Mouse (Mus musculus) lung, postnatal 0 days (tissue): Measurements from ENCODE around the gene St6galnac3.

Experiments
- CTCF ChIP-seq: IDR thresholded peaks from 2 replicates; pipeline ENCODE4 v1.5.1; 2016; ENCODE audit warnings: antibody characterized with exemption, mild to moderate bottlenecking
- EP300 ChIP-seq: IDR thresholded peaks from 2 replicates; pipeline ENCODE4 v1.6.1; 2016; ENCODE audit warnings: antibody characterized with exemption, mild to moderate bottlenecking, control low read depth

DNA sequence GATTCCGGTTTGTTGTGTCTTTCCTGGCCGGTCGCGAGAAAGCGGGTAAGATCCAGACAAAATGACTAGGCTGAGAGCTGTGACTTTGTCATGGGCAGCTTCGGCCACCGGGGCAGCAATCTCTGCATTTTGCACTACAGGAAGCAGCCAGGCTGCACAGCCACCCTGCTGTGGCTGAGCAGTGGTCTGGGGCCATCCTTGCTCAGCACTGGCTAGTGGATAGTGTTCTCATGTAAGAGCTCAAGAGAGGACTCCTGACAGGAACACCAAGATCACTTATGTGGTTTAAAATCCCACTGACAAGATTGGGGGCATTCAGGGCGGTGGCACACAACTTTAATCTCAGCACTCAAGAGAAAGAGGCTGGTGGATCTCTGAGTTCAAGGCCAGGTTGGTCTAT lies 469.1 kb downstream of the St6galnac3 start:
- no peak for TF ChIP-seq CTCF
- no peak for TF ChIP-seq EP300
